Comparison of ENCODE assay signal across 8 mouse cellular contexts in the genomic region with DNA sequence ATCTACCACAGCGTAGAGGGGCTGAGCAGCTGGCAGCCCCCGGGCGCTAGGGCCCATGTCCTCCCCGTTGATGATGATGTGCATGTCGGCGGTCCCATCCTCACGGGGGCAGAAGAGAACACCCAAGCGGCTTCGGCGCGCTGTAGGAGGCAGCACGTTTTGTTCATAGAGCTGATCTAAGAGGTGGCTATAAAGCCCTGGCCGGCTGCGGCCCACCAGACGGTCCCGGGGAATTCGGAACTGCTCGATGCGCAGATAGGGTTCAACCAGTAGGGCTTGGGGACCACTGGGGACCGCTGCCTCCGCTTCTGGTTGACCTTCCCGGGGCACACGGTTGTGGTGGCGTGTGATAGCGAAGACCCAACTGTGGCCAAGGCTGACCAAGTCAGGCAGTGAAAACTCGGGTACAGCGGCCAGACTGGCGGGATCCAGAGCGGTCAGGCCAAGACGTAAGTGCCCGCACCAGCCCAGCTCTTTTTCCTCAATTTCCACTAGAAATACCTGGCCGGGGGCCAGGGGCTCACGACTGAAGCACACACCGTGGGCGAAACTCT. TPM values are rescaled to one million over a fixed set of nuclear protein-coding genes. Genes with fewer than 3 reads are reported as not detected.
DNase-seq lines count a peak whose midpoint lies in the region; ATAC-seq lines count a peak whose summit lies in the region.

A gene (plus strand): TSS at position 126 of the 554 bp plus-strand sequence.

- peak within 1 kb of the TSS; percentile 99 for H3K4me2 ChIP-seq in intestine, embryonic 15.5 days (replicated peaks)

- H3K36me3 ChIP-seq in intestine, embryonic 15.5 days: peaks cover 11% of the 10 kb centered on the region

- no peaks in the 10 kb centered on the region for H3K9me3 ChIP-seq in intestine, embryonic 15.5 days

- under 1% methylated on average over 35 of the region's 35 CpGs for WGBS in intestine, embryonic 15.5 days

- peak; percentile 68 for DNase-seq in adrenal gland, adult 8-10 months
- peak; percentile 81 for DNase-seq in embryo, embryonic 9.5 days (ENCODE audit: extremely low spot score)
- peak; percentile 51 to 73 for DNase-seq in gastrocnemius, postnatal 4 days (ENCODE audit: low spot score in 2 of 2)
- DNase-seq in left cerebral cortex, postnatal 25 days (ENCODE audit: low spot score in 2 of 2): peak; percentile 78 to 86
- DNase-seq in mesoderm, embryonic 11.5 days (ENCODE audit: low read depth, low spot score): peak; percentile 77
- DNase-seq in right cerebral cortex, postnatal 25 days: peak; percentile 78
- peak; percentile 85 for DNase-seq in yolk sac, embryonic 10.5 days (ENCODE audit: low spot score)

- peak within 1 kb of the TSS; percentile 92 for H3K27ac ChIP-seq in intestine, embryonic 15.5 days

- H3K4me1 ChIP-seq in intestine, embryonic 15.5 days (replicated peaks): peaks cover 13% of the 10 kb centered on the region

- intact Hi-C loops in left cerebral cortex, postnatal 25 days (cut with DNase I): loop anchor here (1.0 to 2.0 kb wide), 2 partner anchors 46 to 78 kb away; a partner anchor contains a TSS

- peak within 1 kb of the TSS; percentile 85 for H3K9ac ChIP-seq in intestine, embryonic 15.5 days

- H3K27me3 ChIP-seq in intestine, embryonic 15.5 days (replicated peaks): no peaks in the 10 kb centered on the region

- ATAC-seq in intestine, embryonic 15.5 days: peak; percentile 74

- peak within 1 kb of the TSS; percentile 79 for H3K4me3 ChIP-seq in intestine, embryonic 15.5 days (replicated peaks)

RNA-seq across cellular contexts. Expression of the gene that starts here (rescaled TPM):
- 100 to 1,000 TPM; 103 to 166 (median 137) TPM for total RNA-seq in adrenal gland, adult 8-10 months (2022)
- total RNA-seq in gastrocnemius, postnatal 4 days (2021): 10 to 100 TPM; 75.0 to 82.3 TPM
- polyA plus RNA-seq in intestine, embryonic 15.5 days (2015; fragmentation: Nextera tagmentation; extraction: Ambion mirVana): 266 and 277 TPM in 2 replicates
- total RNA-seq in left cerebral cortex, postnatal 25 days (2021): 100 to 1,000 TPM in 1 of 2 experiments, 10 to 100 TPM in 1; 86.2 to 102 TPM

Comparison
In these comparisons a context has a peak if more than half of its experiments do, and no peak if none do; other contexts are left out.
1. Peak in every context shown above with its lines: DNase-seq, ATAC-seq, H3K4me3 ChIP-seq and H3K27ac ChIP-seq.